Mouse (Mus musculus) forebrain, embryonic 11.5 days (tissue): Measurements from ENCODE around the gene Prnp. TPM values are rescaled to one million over a fixed set of nuclear protein-coding genes. Genes with fewer than 3 reads are reported as not detected.

Source experiments
- ATAC-seq: fragments of 200-750 bp; cut with Nextera tagmentation; replicated peaks from 2 replicates; pipeline ENCODE4 v1.8.0; 2017; ENCODE audit warnings: moderate TSS enrichment; ENCODE audit not compliant: low FRiP score
- DNase-seq: peaks from one replicate; pipeline ENCODE4 v3.0.0-alpha.2; 2017; ENCODE audit warnings: low spot score
- H3K27ac ChIP-seq: fragments of 300-500 bp; sonication (generic); 2 replicates; pipeline ENCODE4 v1.5.1; 2014; ENCODE audit warnings: low read depth, low read length
- H3K27me3 ChIP-seq: fragments of 300-500 bp; sonication (generic); 2 replicates; pipeline ENCODE4 v1.6.1; 2014; ENCODE audit warnings: mild to moderate bottlenecking, low read length, mixed read lengths; ENCODE audit not compliant: control insufficient read depth, insufficient read depth
- H3K36me3 ChIP-seq: fragments of 300-500 bp; sonication (generic); 2 replicates; pipeline ENCODE4 v1.6.1; 2014; ENCODE audit warnings: mild to moderate bottlenecking, low read length, moderate library complexity, mixed read lengths; ENCODE audit not compliant: control insufficient read depth, insufficient read depth
- H3K4me1 ChIP-seq: fragments of 300-500 bp; sonication (generic); replicated peaks from 2 replicates; pipeline ENCODE4 v1.6.1; 2014; ENCODE audit warnings: low read length, mixed read lengths; ENCODE audit not compliant: control insufficient read depth, insufficient read depth
- H3K4me2 ChIP-seq: fragments of 300-500 bp; sonication (generic); 2 replicates; pipeline ENCODE4 v1.6.1; 2014; ENCODE audit warnings: low read depth, mild to moderate bottlenecking, low read length, moderate library complexity, mixed read lengths; ENCODE audit not compliant: severe bottlenecking
- H3K4me3 ChIP-seq: fragments of 300-500 bp; sonication (generic); 2 replicates; pipeline ENCODE4 v1.5.1; 2014; ENCODE audit warnings: low read depth, low read length
- H3K9ac ChIP-seq: fragments of 300-500 bp; sonication (generic); 2 replicates; pipeline ENCODE4 v1.6.1; 2014; ENCODE audit warnings: low read length
- H3K9me3 ChIP-seq: fragments of 300-500 bp; sonication (generic); 2 replicates; pipeline ENCODE4 v1.6.1; 2016; ENCODE audit warnings: low read length, mixed read lengths; ENCODE audit not compliant: control insufficient read depth
- WGBS: fragments of 180-500 bp; shearing (Covaris S2); extraction: QIAGEN DNeasy Blood & Tissue Kit; methylation state at CpG from one replicate; pipeline ENCODE4 v1.1.7; 2014; 5-methylcytosine and 5-hydroxymethylcytosine counted together
- polyA plus RNA-seq: library from polyadenylated mRNA; unstranded; fragments of >200 nt; fragmentation: Nextera tagmentation; extraction: Ambion mirVana; gene quantifications from 2 replicates; pipeline ENCODE4 v1.2.1, GENCODE M21; 2014

Gene Prnp
- polyA plus RNA-seq, 1 experiment from 2014 or later = 25.4 TPM

GRCm38 (mm10) chr2:131987950-131988349 lies 78.2 kb downstream of the Prnp start:
- Histone ChIP-seq H3K4me3 (no peak overlapping the region), H3K27me3 (no peaks in the 10 kb centered on the region), H3K27ac (no peak overlapping the region), H3K4me1 (no peaks in the 10 kb centered on the region; the same call in 1 of the 2 replicates), H3K9ac (no peak overlapping the region), H3K9me3 (no peaks in the 10 kb centered on the region), H3K36me3 (no peaks in the 10 kb centered on the region), H3K4me2 (no peak overlapping the region)
- ATAC-seq (no peak), DNase-seq (no peak)
- 51% methylated on average over 3 of the region's 3 CpGs for WGBS

Other genes with a start within 250 kb of the Prnp start
- not detected in 2 replicates for gene Erv3, start 50.2 kb upstream of the Prnp start, polyA plus RNA-seq
- not detected in 2 replicates for gene Prn, start within 50 bp of the Prnp start, polyA plus RNA-seq
- gene Prnd, start 40.9 kb downstream of the Prnp start, polyA plus RNA-seq = 4.5 and 5.0 TPM in 2 replicates
- gene Rassf2, start 120.3 kb downstream of the Prnp start, polyA plus RNA-seq = 35.3 and 36.3 TPM in 2 replicates
- gene Slc23a2, start 235.2 kb downstream of the Prnp start, polyA plus RNA-seq = 13.5 and 14.2 TPM in 2 replicates